Mouse (Mus musculus) heart, adult 2 months (tissue): ENCODE data around the gene Dnah8.

ENCODE experiments used
- CTCF ChIP-seq: fragments of 200-600 bp; IDR thresholded peaks from 2 replicates; pipeline ENCODE4 v1.8.1; 2022; ENCODE audit warnings: antibody characterized with exemption, mild to moderate bottlenecking, moderate library complexity
- EP300 ChIP-seq: fragments of 200-500 bp; IDR thresholded peaks from 2 replicates; pipeline ENCODE4 v1.6.1; 2011; ENCODE audit warnings: low read depth, low read length, control low read depth; ENCODE audit not compliant: insufficient read depth
- POLR2A ChIP-seq: fragments of 200-500 bp; IDR thresholded peaks from 2 replicates; pipeline ENCODE4 v1.6.1; 2011; ENCODE audit warnings: mild to moderate bottlenecking, low read depth, low read length, control low read depth; ENCODE audit not compliant: insufficient read depth

DNA sequence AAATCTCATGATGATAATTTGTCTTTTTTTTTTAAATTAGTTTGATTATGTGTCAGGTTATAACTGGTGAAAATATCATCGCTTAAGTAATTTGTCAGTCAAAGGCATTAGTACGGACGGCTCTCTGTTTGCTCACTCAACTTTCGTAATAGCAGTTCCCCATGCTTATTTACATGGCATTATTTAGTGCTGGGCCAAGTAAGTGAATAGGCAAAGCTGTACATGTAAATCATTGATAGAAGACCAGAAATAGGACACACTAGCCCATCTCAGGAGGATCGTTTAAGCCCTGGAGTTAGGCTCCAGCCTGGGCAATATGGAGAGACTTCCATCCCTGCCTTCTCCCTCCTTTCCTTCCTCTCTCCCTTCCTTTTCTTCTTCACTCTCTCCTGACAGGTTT lies 16.7 kb downstream of the Dnah8 start:
- TF ChIP-seq CTCF = no peak
- no peak for TF ChIP-seq POLR2A
- TF ChIP-seq EP300 = no peak
